Mouse (Mus musculus) bone marrow, adult 2 months (tissue): ENCODE measurements around the gene F5.

ENCODE experiments used
- CTCF ChIP-seq: fragments of 200-500 bp; IDR thresholded peaks from 2 replicates; pipeline ENCODE4 v1.5.1; 2011; ENCODE audit warnings: low read length, control low read depth; ENCODE audit not compliant: control insufficient read depth, insufficient read depth
- POLR2A ChIP-seq: fragments of 200-500 bp; IDR thresholded peaks from 2 replicates; pipeline ENCODE4 v1.6.1; 2011; ENCODE audit warnings: low read depth, mild to moderate bottlenecking, control low read depth, low read length, borderline replicate concordance; ENCODE audit not compliant: control insufficient read depth

DNA sequence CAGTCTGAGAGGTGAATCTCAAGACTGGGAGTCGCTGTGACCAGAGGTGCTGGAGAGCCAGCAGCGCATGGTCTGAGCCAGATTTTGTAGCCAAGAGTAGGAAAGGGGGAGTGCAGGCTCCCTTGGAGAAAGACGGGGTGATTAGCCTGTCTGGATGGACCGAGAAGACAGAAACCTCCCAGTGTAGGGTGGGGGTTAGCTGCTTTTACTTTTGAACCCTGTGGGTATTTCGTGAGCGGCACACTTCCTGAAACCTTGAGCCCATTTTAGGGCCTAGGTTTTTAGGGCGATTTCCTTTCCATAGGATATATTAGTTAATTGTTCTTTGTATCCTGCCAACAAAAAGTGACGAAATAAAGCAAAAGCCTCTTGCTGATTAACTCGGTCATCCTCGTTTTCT is 96.3 kb downstream of the F5 start:
- TF ChIP-seq POLR2A, result no peak
- no peak for TF ChIP-seq CTCF
